Mouse (Mus musculus): Measurements from ENCODE around the gene Pyroxd1. TPM values are rescaled to one million over a fixed set of nuclear protein-coding genes. Genes with fewer than 3 reads are reported as not detected.

Gene Pyroxd1
- polyA plus RNA-seq, 1 experiment from 2014 or later = 22.4 TPM

- no peaks in the 10 kb centered on the region for H3K9me3 ChIP-seq (ENCODE audit: control insufficient read depth, low read length)
- 7% methylated on average over 31 of the region's 31 CpGs for WGBS
- H3K4me1 ChIP-seq (ENCODE audit: control insufficient read depth, insufficient read depth, low read length) = peaks cover 6% of the 10 kb centered on the region; the same call in 1 of the 2 replicates
- no peaks in the 10 kb centered on the region for H3K27me3 ChIP-seq (ENCODE audit: control insufficient read depth, insufficient read depth, low read length)
- H3K27ac ChIP-seq (ENCODE audit: low read depth, low read length) = no peak overlapping the region
- no peaks in the 10 kb centered on the region for H3K36me3 ChIP-seq (ENCODE audit: control insufficient read depth, insufficient read depth, low read length)
- peak overlapping the region; percentile 51 for H3K9ac ChIP-seq (replicated peaks; ENCODE audit: low read depth, low read length)
- H3K4me2 ChIP-seq (ENCODE audit: low read depth, low read length) = peak overlapping the region; percentile 77
- H3K4me3 ChIP-seq (ENCODE audit: low read depth, low read length) = peak overlapping the region; percentile 98
- ATAC-seq (ENCODE audit: low read depth) = peak; percentile 83
Observed at GRCm38 (mm10) chr6:142386285-142387010, 41.0 kb downstream of the Pyroxd1 start.

GRCm38 (mm10) chr6:142387011-142387754 is 41.7 kb downstream of the Pyroxd1 start, which contains the start of the genes Recql and Golt1b:
Recql (minus strand) TSS chr6:142387087.
Golt1b (plus strand) TSS chr6:142387221.
- peak; percentile 100 for ATAC-seq (ENCODE audit: low read depth)
- under 1% methylated on average over 77 of the region's 87 CpGs for WGBS
- H3K9ac ChIP-seq (replicated peaks; ENCODE audit: low read depth, low read length) = peak within 1 kb of the TSS; percentile 88

GRCm38 (mm10) chr6:142387755-142388271 is 42.4 kb downstream of the Pyroxd1 start:
- 25% methylated on average over 8 of the region's 8 CpGs for WGBS
- Histone ChIP-seq H3K9ac (replicated peaks; ENCODE audit: low read depth, low read length) (peak overlapping the region; percentile 88), H3K27ac (ENCODE audit: low read depth, low read length) (no peak overlapping the region), H3K9me3 (ENCODE audit: control insufficient read depth, low read length) (no peaks in the 10 kb centered on the region), H3K4me2 (ENCODE audit: low read depth, low read length) (peak overlapping the region; percentile 79), H3K36me3 (ENCODE audit: control insufficient read depth, insufficient read depth, low read length) (0 out of 2 replicates have a peak, but pooled peaks cover 2% of the 10 kb centered on the region), H3K4me3 (ENCODE audit: low read depth, low read length) (peak overlapping the region; percentile 98), H3K27me3 (ENCODE audit: control insufficient read depth, insufficient read depth, low read length) (no peaks in the 10 kb centered on the region), H3K4me1 (ENCODE audit: control insufficient read depth, insufficient read depth, low read length) (peaks cover 6% of the 10 kb centered on the region; the same call in 1 of the 2 replicates)
- no peak for ATAC-seq (ENCODE audit: low read depth)

More at GRCm38 (mm10) chr6:142387011-142387754, 41.7 kb downstream of the Pyroxd1 start, which contains the start of the genes Recql and Golt1b:
- Histone ChIP-seq H3K27me3 (ENCODE audit: control insufficient read depth, insufficient read depth, low read length) (no peaks in the 10 kb centered on the region), H3K36me3 (ENCODE audit: control insufficient read depth, insufficient read depth, low read length) (no peaks in the 10 kb centered on the region), H3K9me3 (ENCODE audit: control insufficient read depth, low read length) (no peaks in the 10 kb centered on the region), H3K4me1 (ENCODE audit: control insufficient read depth, insufficient read depth, low read length) (peaks cover 6% of the 10 kb centered on the region; the same call in 1 of the 2 replicates), H3K27ac (ENCODE audit: low read depth, low read length) (no peak within 1 kb of the TSS; the same call in 1 of the 2 replicates), H3K4me2 (ENCODE audit: low read depth, low read length) (peak within 1 kb of the TSS; percentile 79), H3K4me3 (ENCODE audit: low read depth, low read length) (peak within 1 kb of the TSS; percentile 98)

GRCm38 (mm10) chr6:142389101-142389500 is 43.6 kb downstream of the Pyroxd1 start:
- no peaks in the 10 kb centered on the region for H3K9me3 ChIP-seq (ENCODE audit: control insufficient read depth, low read length)
- no peak overlapping the region for H3K4me2 ChIP-seq (ENCODE audit: low read depth, low read length)
- H3K9ac ChIP-seq (replicated peaks; ENCODE audit: low read depth, low read length) = no peak overlapping the region
- no peaks in the 10 kb centered on the region for H3K27me3 ChIP-seq (ENCODE audit: control insufficient read depth, insufficient read depth, low read length)
- peaks cover 6% of the 10 kb centered on the region; the same call in 1 of the 2 replicates for H3K4me1 ChIP-seq (ENCODE audit: control insufficient read depth, insufficient read depth, low read length)
- WGBS = 92% methylated on average over 2 of the region's 2 CpGs
- H3K36me3 ChIP-seq (ENCODE audit: control insufficient read depth, insufficient read depth, low read length) = 0 out of 2 replicates have a peak, but pooled peaks cover 5% of the 10 kb centered on the region
- no peak for ATAC-seq (ENCODE audit: low read depth)
- no peak overlapping the region for H3K4me3 ChIP-seq (ENCODE audit: low read depth, low read length)
- no peak overlapping the region for H3K27ac ChIP-seq (ENCODE audit: low read depth, low read length)

GRCm38 (mm10) chr6:142392312-142392711 is 46.9 kb downstream of the Pyroxd1 start:
- 88% methylated on average over 5 of the region's 5 CpGs for WGBS

GRCm38 (mm10) chr6:142394669-142395068 is 49.2 kb downstream of the Pyroxd1 start:
- Histone ChIP-seq H3K4me3 (ENCODE audit: low read depth, low read length) (no peak overlapping the region), H3K27ac (ENCODE audit: low read depth, low read length) (no peak overlapping the region), H3K9ac (replicated peaks; ENCODE audit: low read depth, low read length) (no peak overlapping the region), H3K36me3 (ENCODE audit: control insufficient read depth, insufficient read depth, low read length) (peaks cover 22% of the 10 kb centered on the region), H3K4me1 (ENCODE audit: control insufficient read depth, insufficient read depth, low read length) (no peaks in the 10 kb centered on the region), H3K27me3 (ENCODE audit: control insufficient read depth, insufficient read depth, low read length) (no peaks in the 10 kb centered on the region), H3K9me3 (ENCODE audit: control insufficient read depth, low read length) (no peaks in the 10 kb centered on the region), H3K4me2 (ENCODE audit: low read depth, low read length) (no peak overlapping the region)
- no peak for ATAC-seq (ENCODE audit: low read depth)
- 92% methylated on average over 5 of the region's 5 CpGs for WGBS

More at GRCm38 (mm10) chr6:142392312-142392711, 46.9 kb downstream of the Pyroxd1 start:
- no peak for ATAC-seq (ENCODE audit: low read depth)
- Histone ChIP-seq H3K9me3 (ENCODE audit: control insufficient read depth, low read length) (no peaks in the 10 kb centered on the region), H3K4me2 (ENCODE audit: low read depth, low read length) (no peak overlapping the region), H3K36me3 (ENCODE audit: control insufficient read depth, insufficient read depth, low read length) (peaks cover 22% of the 10 kb centered on the region), H3K9ac (replicated peaks; ENCODE audit: low read depth, low read length) (no peak overlapping the region), H3K27me3 (ENCODE audit: control insufficient read depth, insufficient read depth, low read length) (no peaks in the 10 kb centered on the region), H3K27ac (ENCODE audit: low read depth, low read length) (no peak overlapping the region), H3K4me3 (ENCODE audit: low read depth, low read length) (no peak overlapping the region), H3K4me1 (ENCODE audit: control insufficient read depth, insufficient read depth, low read length) (peaks cover 3% of the 10 kb centered on the region; the same call in 1 of the 2 replicates)

- no peaks in the 10 kb centered on the region for H3K9me3 ChIP-seq (ENCODE audit: control insufficient read depth, low read length)
- H3K9ac ChIP-seq (replicated peaks; ENCODE audit: low read depth, low read length) = no peak overlapping the region
- H3K4me2 ChIP-seq (ENCODE audit: low read depth, low read length) = no peak overlapping the region
- peaks cover 22% of the 10 kb centered on the region for H3K36me3 ChIP-seq (ENCODE audit: control insufficient read depth, insufficient read depth, low read length)
- no peaks in the 10 kb centered on the region for H3K4me1 ChIP-seq (ENCODE audit: control insufficient read depth, insufficient read depth, low read length)
- no peak for ATAC-seq (ENCODE audit: low read depth)
- H3K4me3 ChIP-seq (ENCODE audit: low read depth, low read length) = no peak overlapping the region
- WGBS = 94% methylated on average over 6 of the region's 6 CpGs
- H3K27me3 ChIP-seq (ENCODE audit: control insufficient read depth, insufficient read depth, low read length) = no peaks in the 10 kb centered on the region
- no peak overlapping the region for H3K27ac ChIP-seq (ENCODE audit: low read depth, low read length)
Observed at GRCm38 (mm10) chr6:142395756-142396155, 50.3 kb downstream of the Pyroxd1 start.

GRCm38 (mm10) chr6:142411140-142411539 is 65.7 kb downstream of the Pyroxd1 start:
- H3K4me1 ChIP-seq (ENCODE audit: control insufficient read depth, insufficient read depth, low read length) = no peaks in the 10 kb centered on the region
- H3K4me3 ChIP-seq (ENCODE audit: low read depth, low read length) = no peak overlapping the region
- H3K27me3 ChIP-seq (ENCODE audit: control insufficient read depth, insufficient read depth, low read length) = peaks cover 11% of the 10 kb centered on the region; the same call in 1 of the 2 replicates
- no peak overlapping the region for H3K27ac ChIP-seq (ENCODE audit: low read depth, low read length)
- H3K4me2 ChIP-seq (ENCODE audit: low read depth, low read length) = no peak overlapping the region
- H3K36me3 ChIP-seq (ENCODE audit: control insufficient read depth, insufficient read depth, low read length) = no peaks in the 10 kb centered on the region
- WGBS = 54% methylated on average over 1 of the region's 1 CpGs
- no peak overlapping the region for H3K9ac ChIP-seq (replicated peaks; ENCODE audit: low read depth, low read length)
- ATAC-seq (ENCODE audit: low read depth) = no peak
- no peaks in the 10 kb centered on the region for H3K9me3 ChIP-seq (ENCODE audit: control insufficient read depth, low read length)
